Mouse (Mus musculus): ENCODE data around the gene Gm49776. TPM values are rescaled to one million over a fixed set of nuclear protein-coding genes. Genes with fewer than 3 reads are reported as not detected.
"Not testable (repeated sequence)": the region's sequence is repeated elsewhere in the genome, so short reads cannot be mapped to it uniquely, and the experiment has no call there.

The Gm49776 gene
- 0.63 and 1.7 TPM in 2 replicates for total RNA-seq (2012; rRNA removed)

DNA sequence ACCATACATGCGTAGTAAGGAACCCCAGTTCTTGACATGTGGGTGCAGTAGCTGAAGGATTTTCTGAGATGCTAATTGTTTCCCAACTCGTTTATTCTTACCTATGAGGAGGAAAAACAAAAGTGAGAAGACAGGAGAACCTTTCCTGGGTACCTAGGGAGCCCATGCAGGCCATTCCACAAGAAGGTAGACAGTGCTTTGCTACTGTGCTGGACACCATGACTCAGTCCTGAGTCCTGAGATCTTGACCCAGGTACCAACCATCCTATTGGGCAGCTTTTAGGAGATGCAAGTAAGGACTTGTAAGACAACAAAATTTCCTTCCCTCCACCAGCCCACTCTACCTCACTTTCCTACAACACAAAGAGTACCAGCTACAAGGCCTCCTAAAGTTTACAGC, at the start of gene Gm49776:
Gene Gm49776 (minus strand): TSS at position 101 of the 400 bp plus-strand sequence.
- H3K4me3 ChIP-seq (ENCODE audit: insufficient read depth in 1 of 2, low read depth in 1 of 2, low read length in 2 of 2, poor library complexity in 1 of 2, severe bottlenecking in 1 of 2): no peak within 1 kb of the TSS
- no peaks in the 10 kb centered on the region for H3K9me3 ChIP-seq (ENCODE audit: control insufficient read depth, insufficient read depth, low read depth, low read length)
- H3K36me3 ChIP-seq (ENCODE audit: control insufficient read depth, insufficient read depth, low read length, poor library complexity, severe bottlenecking): peaks cover 47% of the 10 kb centered on the region
- H3K4me1 ChIP-seq (ENCODE audit: control insufficient read depth in 2 of 2, insufficient read depth in 2 of 2, low read length in 2 of 2, poor library complexity in 1 of 2): no peaks in the 10 kb centered on the region
- in situ Hi-C loops (cut with MboI; ENCODE audit: low sequenced_read_pairs in 2 of 2, unreplicated experiment in 2 of 2): no loop called here
- no peak within 1 kb of the TSS for H3K27ac ChIP-seq (ENCODE audit: insufficient read depth, low read depth, low read length, poor library complexity, severe bottlenecking)
- H3K9ac ChIP-seq (ENCODE audit: insufficient read depth, low read depth, low read length, poor library complexity, severe bottlenecking): no peak within 1 kb of the TSS
- DNase-seq (ENCODE audit: low read depth, low spot score): no peak
- TF ChIP-seq CHD2 (IDR thresholded peaks at IDR 0.05; ENCODE audit: low read depth, low read length) (no peak), MAFK (IDR thresholded peaks at IDR 0.05; ENCODE audit: insufficient read depth, low read depth, low read length) (no peak), HCFC1 (IDR thresholded peaks at IDR 0.05; ENCODE audit: borderline replicate concordance, insufficient read depth, low read length) (no peak), ZC3H11A (IDR thresholded peaks at IDR 0.05; ENCODE audit: borderline replicate concordance, low read depth, low read length) (no peak), ZNF384 (IDR thresholded peaks at IDR 0.05; ENCODE audit: low read depth, low read length) (no peak)

DNA sequence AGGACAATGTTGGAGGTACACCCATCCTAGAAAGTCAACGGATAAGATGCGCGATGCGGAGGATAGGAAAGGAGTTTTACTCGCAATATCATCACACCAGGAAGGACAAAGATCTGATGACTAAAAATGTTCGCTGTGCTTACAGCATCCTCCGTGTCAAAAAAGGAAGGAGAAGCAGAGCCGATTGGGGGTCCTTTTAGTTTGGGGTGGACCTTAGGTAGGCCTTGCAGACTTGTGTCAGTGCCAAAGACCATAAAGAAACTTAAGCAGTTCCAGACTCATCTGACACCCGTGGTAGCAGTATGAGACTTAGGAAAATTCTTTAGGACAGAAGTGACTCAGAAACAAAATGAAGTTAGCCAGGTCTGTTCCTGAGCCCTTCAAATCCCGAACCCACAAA, 31.5 kb upstream of the Gm49776 start:
- in situ Hi-C loops (cut with MboI; ENCODE audit: low sequenced_read_pairs in 2 of 2, unreplicated experiment in 2 of 2); DNase-seq (ENCODE audit: low read depth, low spot score); H3K9me3 ChIP-seq (ENCODE audit: control insufficient read depth, insufficient read depth, low read depth, low read length); H3K36me3 ChIP-seq (ENCODE audit: control insufficient read depth, insufficient read depth, low read length, poor library complexity, severe bottlenecking); H3K4me1 ChIP-seq (ENCODE audit: control insufficient read depth in 2 of 2, insufficient read depth in 2 of 2, low read length in 2 of 2, poor library complexity in 1 of 2): not testable (repeated sequence)
- Histone ChIP-seq H3K27ac (ENCODE audit: insufficient read depth, low read depth, low read length, poor library complexity, severe bottlenecking) (peak overlapping the region; percentile 35; the same call in 1 of the 2 replicates), H3K9ac (ENCODE audit: insufficient read depth, low read depth, low read length, poor library complexity, severe bottlenecking) (peak overlapping the region; percentile 55), H3K4me3 (ENCODE audit: insufficient read depth in 1 of 2, low read depth in 1 of 2, low read length in 2 of 2, poor library complexity in 1 of 2, severe bottlenecking in 1 of 2) (peak overlapping the region; percentile 45 to 71)

DNA sequence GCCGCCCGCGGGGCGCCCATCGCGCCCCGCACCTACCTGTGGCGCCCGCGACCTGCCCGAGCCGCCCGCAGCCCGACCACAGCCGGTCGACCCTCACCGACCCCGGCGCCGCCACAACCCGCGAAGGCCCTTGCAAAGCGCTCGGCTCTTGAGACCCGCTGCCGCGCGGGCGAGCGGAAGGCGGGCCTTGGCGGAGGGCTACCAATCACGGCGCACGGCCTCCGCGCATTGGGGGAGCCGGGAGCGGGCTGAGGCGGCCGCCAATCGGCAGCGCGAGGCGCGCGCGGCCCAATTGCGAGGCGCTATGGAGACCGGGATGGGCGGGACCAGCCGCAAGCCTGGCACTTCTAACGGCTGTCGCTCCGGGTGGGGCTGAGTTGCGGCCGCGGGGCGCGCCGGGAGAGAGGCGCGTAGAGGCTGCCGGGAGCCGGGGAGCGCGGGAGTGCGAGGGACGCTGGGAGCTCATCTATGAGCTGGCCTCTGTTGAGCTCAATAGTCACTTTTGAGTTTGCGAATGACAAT, 31.0 kb upstream of the Gm49776 start, which contains the start of gene Dgcr8:
Gene Dgcr8 (minus strand): TSS at position 180 of the 522 bp plus-strand sequence.
- in situ Hi-C loops (cut with MboI; ENCODE audit: low sequenced_read_pairs in 2 of 2, unreplicated experiment in 2 of 2): no loop called here

DNA sequence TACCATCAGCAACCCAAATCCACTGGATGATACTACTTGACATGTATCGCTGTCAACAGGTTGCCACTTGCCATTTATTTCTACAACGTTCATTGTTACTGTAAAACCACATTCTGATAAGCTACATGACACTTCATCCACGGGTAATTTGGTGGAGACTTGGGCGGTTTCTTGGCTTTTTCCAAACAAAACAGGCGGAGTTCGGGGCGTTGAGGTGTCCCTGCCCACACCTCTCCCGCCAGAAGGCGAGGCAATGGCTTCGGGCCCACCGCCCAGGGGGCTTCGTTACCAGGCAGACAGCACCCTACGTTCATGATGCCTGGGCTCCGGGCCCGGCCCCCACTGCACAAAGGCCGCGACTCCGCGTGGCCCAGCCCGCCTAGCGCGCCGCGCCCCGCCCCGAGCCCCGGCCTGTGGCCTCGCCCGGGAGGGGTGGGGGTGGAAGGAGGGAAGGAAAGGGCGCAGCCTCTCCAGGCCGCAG, 30.5 kb upstream of the Gm49776 start:
- Histone ChIP-seq H3K36me3 (ENCODE audit: control insufficient read depth, insufficient read depth, low read length, poor library complexity, severe bottlenecking) (peaks cover 16% of the 10 kb centered on the region), H3K27ac (ENCODE audit: insufficient read depth, low read depth, low read length, poor library complexity, severe bottlenecking) (peak overlapping the region; percentile 78), H3K4me3 (ENCODE audit: insufficient read depth in 1 of 2, low read depth in 1 of 2, low read length in 2 of 2, poor library complexity in 1 of 2, severe bottlenecking in 1 of 2) (peak overlapping the region; percentile 89 to 99), H3K4me1 (ENCODE audit: control insufficient read depth in 2 of 2, insufficient read depth in 2 of 2, low read length in 2 of 2, poor library complexity in 1 of 2) (peaks cover 0 to 7% of the 10 kb centered on the region in 2 experiments; a peak in 2 of 4 replicates), H3K9me3 (ENCODE audit: control insufficient read depth, insufficient read depth, low read depth, low read length) (no peaks in the 10 kb centered on the region), H3K9ac (ENCODE audit: insufficient read depth, low read depth, low read length, poor library complexity, severe bottlenecking) (peak overlapping the region; percentile 93)
- in situ Hi-C loops (cut with MboI; ENCODE audit: low sequenced_read_pairs in 2 of 2, unreplicated experiment in 2 of 2): no loop called here
- peak; percentile 28 for DNase-seq (ENCODE audit: low read depth, low spot score)
- TF ChIP-seq ZC3H11A (IDR thresholded peaks at IDR 0.05; ENCODE audit: borderline replicate concordance, low read depth, low read length) (no peak), MAFK (IDR thresholded peaks at IDR 0.05; ENCODE audit: insufficient read depth, low read depth, low read length) (no peak), ZNF384 (IDR thresholded peaks at IDR 0.05; ENCODE audit: low read depth, low read length) (no peak), HCFC1 (IDR thresholded peaks at IDR 0.05; ENCODE audit: borderline replicate concordance, insufficient read depth, low read length) (no peak), CHD2 (IDR thresholded peaks at IDR 0.05; ENCODE audit: low read depth, low read length) (no peak)

More for the DNA sequence above, 31.0 kb upstream of the Gm49776 start, which contains the start of gene Dgcr8:
- Histone ChIP-seq H3K9me3 (ENCODE audit: control insufficient read depth, insufficient read depth, low read depth, low read length) (no peaks in the 10 kb centered on the region), H3K27ac (ENCODE audit: insufficient read depth, low read depth, low read length, poor library complexity, severe bottlenecking) (peak within 1 kb of the TSS; percentile 78), H3K4me3 (ENCODE audit: insufficient read depth in 1 of 2, low read depth in 1 of 2, low read length in 2 of 2, poor library complexity in 1 of 2, severe bottlenecking in 1 of 2) (peak within 1 kb of the TSS; percentile 89 to 99), H3K9ac (ENCODE audit: insufficient read depth, low read depth, low read length, poor library complexity, severe bottlenecking) (peak within 1 kb of the TSS; percentile 93), H3K36me3 (ENCODE audit: control insufficient read depth, insufficient read depth, low read length, poor library complexity, severe bottlenecking) (peaks cover 11% of the 10 kb centered on the region), H3K4me1 (ENCODE audit: control insufficient read depth in 2 of 2, insufficient read depth in 2 of 2, low read length in 2 of 2, poor library complexity in 1 of 2) (peaks cover 0 to 7% of the 10 kb centered on the region in 2 experiments; a peak in 2 of 4 replicates)
- TF ChIP-seq CHD2 (IDR thresholded peaks at IDR 0.05; ENCODE audit: low read depth, low read length) (peak; percentile 49; the same call in 1 of the 2 replicates), HCFC1 (IDR thresholded peaks at IDR 0.05; ENCODE audit: borderline replicate concordance, insufficient read depth, low read length) (no peak), ZNF384 (IDR thresholded peaks at IDR 0.05; ENCODE audit: low read depth, low read length) (no peak)
- DNase-seq (ENCODE audit: low read depth, low spot score): peak; percentile 92

DNA sequence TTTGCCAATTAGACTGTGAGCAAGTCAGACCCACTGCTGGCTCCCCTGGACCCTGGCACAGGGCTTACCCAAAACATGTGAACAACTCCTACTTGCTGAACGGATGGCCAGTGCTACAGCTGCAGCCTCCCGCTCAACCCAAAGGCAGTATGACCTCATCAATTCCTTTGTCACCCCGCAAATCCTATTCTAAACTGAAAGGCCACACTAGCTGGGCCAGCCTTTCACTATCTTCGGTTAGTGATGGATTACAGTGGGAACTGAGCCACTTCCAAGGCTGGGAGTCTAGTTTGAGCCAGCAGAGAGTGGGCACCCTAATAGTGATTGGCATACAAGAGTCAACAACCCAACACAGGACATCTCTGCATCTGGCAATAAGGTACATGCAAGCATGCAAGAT, 30.0 kb upstream of the Gm49776 start:
- H3K4me1 ChIP-seq (ENCODE audit: control insufficient read depth in 2 of 2, insufficient read depth in 2 of 2, low read length in 2 of 2, poor library complexity in 1 of 2): peaks cover 0 to 7% of the 10 kb centered on the region in 2 experiments; a peak in 2 of 4 replicates
- peak overlapping the region; percentile 93 for H3K9ac ChIP-seq (ENCODE audit: insufficient read depth, low read depth, low read length, poor library complexity, severe bottlenecking)
- no peak for DNase-seq (ENCODE audit: low read depth, low spot score)
- in situ Hi-C loops (cut with MboI; ENCODE audit: low sequenced_read_pairs in 2 of 2, unreplicated experiment in 2 of 2): no loop called here
- H3K9me3 ChIP-seq (ENCODE audit: control insufficient read depth, insufficient read depth, low read depth, low read length): no peaks in the 10 kb centered on the region
- H3K27ac ChIP-seq (ENCODE audit: insufficient read depth, low read depth, low read length, poor library complexity, severe bottlenecking): no peak overlapping the region
- H3K36me3 ChIP-seq (ENCODE audit: control insufficient read depth, insufficient read depth, low read length, poor library complexity, severe bottlenecking): peaks cover 20% of the 10 kb centered on the region
- H3K4me3 ChIP-seq (ENCODE audit: insufficient read depth in 1 of 2, low read depth in 1 of 2, low read length in 2 of 2, poor library complexity in 1 of 2, severe bottlenecking in 1 of 2): peak overlapping the region; percentile 89 to 99
- no peak for TF ChIP-seq MAFK (IDR thresholded peaks at IDR 0.05; ENCODE audit: insufficient read depth, low read depth, low read length)
- TF ChIP-seq HCFC1 (IDR thresholded peaks at IDR 0.05; ENCODE audit: borderline replicate concordance, insufficient read depth, low read length): no peak
- TF ChIP-seq ZNF384 (IDR thresholded peaks at IDR 0.05; ENCODE audit: low read depth, low read length): no peak
- no peak for TF ChIP-seq CHD2 (IDR thresholded peaks at IDR 0.05; ENCODE audit: low read depth, low read length)
